Comparison of ENCODE assay signal across 18 mouse cellular contexts in genomic region chr9:58615064-58615938, GRCm38 (mm10). TPM values are rescaled to one million over a fixed set of nuclear protein-coding genes. Genes with fewer than 3 reads are reported as not detected.
DNase-seq lines count a peak whose midpoint lies in the region; ATAC-seq and TF ChIP-seq lines count a peak whose summit lies in the region.
"Had no signal": no experiment of that assay in that cellular context is flagged by ENCODE, and none has a peak within 500 bp of the region (broad histone marks: within the 10 kb centered on the region; RNA-seq: fewer than 3 reads in every experiment).

No protein-coding gene starts in this region.

- in situ Hi-C loops in Patski (cut with MboI; ENCODE audit: low pct_unique_long_range_greater_than_20kb) = no loop called here

- DNase-seq in CD4-positive, CD25-positive, alpha-beta regulatory T cell, adult 2 months (ENCODE audit: low read depth, low spot score) = peak; percentile 25
- no peak for DNase-seq in left cerebral cortex, adult 2 months (ENCODE audit: extremely low spot score in 1 of 2, low spot score in 2 of 2)
- no peak for DNase-seq in left cerebral cortex, postnatal 36 days (ENCODE audit: low spot score in 2 of 2)
- no peak for DNase-seq in Patski (ENCODE audit: low read depth, low spot score)
- peak; percentile 19 for DNase-seq in naive thymus-derived CD4-positive, alpha-beta T cell, adult 2 months (ENCODE audit: low read depth)
- DNase-seq in spleen, postnatal 10 days (ENCODE audit: low spot score in 2 of 2) = no peak
- DNase-seq in left cerebral cortex, adult 9 months (ENCODE audit: low spot score in 2 of 2) = no peak
- DNase-seq: adrenal gland, postnatal 10 days; cerebellum, adult 9-10 months; gastrocnemius, postnatal 14 days; heart, postnatal 36 days; layer of hippocampus, adult 9-11 months; right cerebral cortex, postnatal 14 days; thymus, adult 18-20 months had no signal

- POLR2A ChIA-PET in Patski (lab: Charles Lee) = no interaction called here

- no peaks in the 10 kb centered on the region for H3K27me3 ChIP-seq in Patski
- H3K27me3 ChIP-seq: midbrain, embryonic 13.5 days had no signal

- no peak overlapping the region for H3K4me3 ChIP-seq in left cerebral cortex, adult 2 months
- H3K4me3 ChIP-seq: erythroblast, embryonic 14.5 days; midbrain, embryonic 13.5 days had no signal

- CTCF ChIA-PET in Patski (lab: Charles Lee) = interaction anchor here (1.4 to 2.0 kb wide), 3 partner anchors 22 to 36 kb away, joined by 3 to 6 read pairs (median 4); no protein-coding TSS in a partner anchor

- H3K27ac ChIP-seq in left cerebral cortex, adult 2 months = no peak overlapping the region
- H3K27ac ChIP-seq: macrophage; midbrain, embryonic 13.5 days had no signal

- intact Hi-C loops in left cerebral cortex, adult 2 months (cut with DNase I) = no loop called here
- intact Hi-C loops in left cerebral cortex, postnatal 36 days (cut with DNase I) = loop anchor here (5.0 kb wide), 1 partner anchor 33 kb away; the partner anchor contains the start of gene Nptn

- ATAC-seq in CD4-positive, CD25-positive, alpha-beta regulatory T cell, adult 4 months = no peak
- ATAC-seq in Patski = no peak
- ATAC-seq: midbrain, embryonic 13.5 days had no signal

- TF ChIP-seq CTCF in left cerebral cortex, adult 2 months (IDR thresholded peaks at IDR 0.05) = peak; percentile 31
- peak; percentile 44 for TF ChIP-seq CTCF in Patski (IDR thresholded peaks at IDR 0.05)

RNA-seq across cellular contexts. Expression of gene Nptn, which starts 33.3 kb away (rescaled TPM):
- polyA plus RNA-seq in CD4-positive, CD25-positive, alpha-beta regulatory T cell, adult 4 months (2017; shearing (Covaris generic)) = 10 to 100 TPM; 70.3 to 72.6 TPM
- 100 to 1,000 TPM; 951 to 958 TPM for total RNA-seq in left cerebral cortex, adult 2 months (2021)
- total RNA-seq in left cerebral cortex, postnatal 36 days (2021) = 1,000 to 10,000 TPM in 1 of 2 experiments, 100 to 1,000 TPM in 1; 963 to 1,027 TPM
- 424 TPM for polyA plus RNA-seq in Patski (2021)

Comparison
In these comparisons a context has a peak if more than half of its experiments do, and no peak if none do; other contexts are left out.
1. DNase-seq: peak in CD4-positive, CD25-positive, alpha-beta regulatory T cell, adult 2 months (single experiment) and naive thymus-derived CD4-positive, alpha-beta T cell, adult 2 months (single experiment); none in left cerebral cortex, adult 2 months (0 of 2), left cerebral cortex, postnatal 36 days (0 of 2), Patski (single experiment), spleen, postnatal 10 days (0 of 2) and left cerebral cortex, adult 9 months (0 of 2).